Mouse (Mus musculus) frontal cortex, adult 2 months (tissue): ENCODE data around the gene Mcrip2. TPM values are rescaled to one million over a fixed set of nuclear protein-coding genes. Genes with fewer than 3 reads are reported as not detected.

Experiments
- DNase-seq, 2 experiments: peaks; one replicate each; pipeline ENCODE4 v3.0.0; 2022; ENCODE audit warnings: low spot score in 1 of 2; ENCODE audit errors: extremely low spot score in 1 of 2
- polyA plus RNA-seq: library from polyadenylated mRNA; depleted of rRNA; stranded (reverse); fragments of >200 nt; gene quantifications from 2 replicates; pipeline ENCODE4 v1.2.3, GENCODE M21; 2012; rRNA removed

The Mcrip2 gene
- polyA plus RNA-seq, 1 experiment = 28.8 TPM

DNA sequence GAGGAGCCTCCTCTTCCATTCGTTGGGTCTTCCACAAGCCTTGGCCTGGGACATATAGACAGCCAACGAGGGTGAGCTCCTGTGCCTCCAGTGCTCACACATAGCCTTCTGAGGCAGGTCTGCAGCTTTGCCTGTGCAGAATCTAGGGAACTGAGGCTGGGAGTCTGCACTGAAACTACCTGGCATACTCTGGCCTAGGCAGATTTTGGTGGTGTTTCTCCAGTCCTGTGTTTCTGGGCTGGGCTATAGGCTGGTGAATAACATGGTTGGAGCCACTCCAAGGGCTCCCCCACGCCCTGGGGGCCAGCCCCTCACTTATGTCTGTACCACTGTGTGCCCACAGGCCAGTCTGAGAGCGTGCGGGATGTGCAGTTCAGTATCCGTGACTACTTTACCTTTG is 43.3 kb downstream of the Mcrip2 start:
- DNase-seq = no peak

DNA sequence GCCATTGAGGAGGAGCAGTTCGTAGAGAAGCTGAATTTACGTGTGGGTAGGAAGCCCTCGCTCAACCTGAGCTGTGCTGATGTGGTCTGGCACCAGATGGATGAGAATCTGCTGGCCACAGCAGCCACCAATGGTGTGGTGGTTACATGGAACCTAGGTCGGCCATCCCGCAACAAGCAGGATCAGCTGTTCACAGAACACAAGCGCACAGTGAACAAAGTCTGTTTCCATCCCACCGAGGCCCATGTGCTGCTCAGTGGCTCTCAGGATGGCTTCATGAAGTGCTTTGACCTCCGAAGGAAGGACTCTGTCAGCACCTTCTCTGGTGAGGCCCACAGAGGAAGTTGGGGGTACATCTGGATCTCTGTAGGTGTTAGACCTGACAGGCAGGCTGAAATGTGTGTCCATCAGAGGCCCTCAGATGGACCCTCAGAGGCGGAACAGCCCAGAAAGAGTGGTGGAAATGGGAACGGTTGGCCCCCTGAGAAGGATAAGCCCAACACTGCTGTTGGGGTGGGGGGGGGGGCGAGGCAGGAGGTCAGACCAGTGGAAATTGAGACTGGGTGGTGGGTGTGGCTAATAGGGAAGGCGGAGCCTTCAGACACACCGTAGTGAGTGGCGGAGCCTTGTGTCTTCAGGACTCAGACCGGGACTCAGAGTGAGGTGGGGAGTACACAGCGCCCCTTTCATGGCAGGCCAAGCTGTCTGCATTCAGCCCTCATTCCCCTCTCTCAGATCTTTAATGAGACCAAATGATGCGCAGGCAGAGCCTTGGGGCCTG is 44.0 kb downstream of the Mcrip2 start:
- no peak for DNase-seq

DNA sequence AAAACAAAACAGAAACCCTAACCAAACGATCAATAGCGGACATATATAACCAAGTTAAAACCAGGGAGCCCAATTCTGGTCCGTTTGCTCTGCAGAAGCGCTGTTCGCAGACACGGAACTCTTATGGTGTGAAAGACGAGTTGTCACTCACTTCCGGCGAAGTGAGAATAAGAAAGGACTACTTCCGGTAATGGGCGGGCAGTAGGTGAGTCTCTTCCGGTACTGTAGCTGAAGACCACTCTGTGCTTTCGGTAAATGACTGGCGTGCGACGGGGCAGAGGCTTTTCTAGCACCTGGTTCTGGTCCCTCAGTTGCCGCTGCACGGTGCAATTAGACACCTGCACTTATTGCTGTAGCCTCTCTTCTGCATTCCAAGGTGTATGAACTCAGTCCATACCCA is 45.1 kb downstream of the Mcrip2 start, which contains the start of gene Wdr24:
Gene Wdr24, plus strand, starts transcription at position 176 of the 400 bp plus-strand sequence.
- peak in 1 of 2 experiments; percentile 88 for DNase-seq

DNA sequence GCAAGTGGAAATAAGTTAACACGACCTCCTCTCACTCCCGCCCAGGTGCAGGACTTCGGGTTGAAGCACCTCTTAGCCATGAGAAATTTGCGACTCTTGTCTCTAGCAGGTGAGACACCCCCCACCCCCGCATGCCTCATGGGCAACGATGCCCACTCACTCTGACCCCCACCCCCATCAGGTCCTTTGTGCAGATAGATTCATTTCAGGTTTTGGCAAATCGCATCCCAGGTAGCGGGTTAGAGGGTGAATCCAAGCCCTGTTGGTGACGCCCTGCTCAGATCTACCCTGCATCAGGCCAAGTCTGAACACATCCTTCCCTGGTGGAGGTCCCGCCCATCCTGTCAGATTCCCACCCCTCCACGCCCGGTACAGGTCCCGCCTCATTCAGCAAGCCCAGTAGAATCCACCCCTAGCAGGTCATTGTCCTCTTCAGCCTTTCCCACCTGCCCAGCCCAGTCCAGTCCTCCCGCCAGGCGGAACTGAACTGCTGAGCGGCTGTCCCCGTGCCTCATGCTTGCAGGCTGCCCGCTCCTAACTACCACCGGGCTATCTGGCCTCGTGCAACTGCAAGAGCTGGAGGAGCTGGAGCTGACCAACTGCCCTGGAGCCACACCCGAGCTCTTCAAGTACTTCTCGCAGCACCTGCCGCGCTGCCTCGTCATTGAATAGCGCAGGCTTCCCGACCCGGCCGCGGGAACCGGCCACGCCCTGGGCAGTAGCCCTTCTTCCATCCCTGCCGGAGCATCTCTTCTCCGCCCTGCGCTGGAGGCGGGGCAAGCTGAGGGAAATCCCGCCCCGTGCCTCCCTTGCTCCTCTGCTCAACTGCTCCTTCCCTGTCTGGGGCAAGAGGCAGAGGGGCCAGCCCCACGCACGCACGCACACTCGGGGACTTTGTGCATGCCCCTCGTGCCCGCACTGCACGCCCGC is 49.4 kb downstream of the Mcrip2 start:
- DNase-seq = no peak

DNA sequence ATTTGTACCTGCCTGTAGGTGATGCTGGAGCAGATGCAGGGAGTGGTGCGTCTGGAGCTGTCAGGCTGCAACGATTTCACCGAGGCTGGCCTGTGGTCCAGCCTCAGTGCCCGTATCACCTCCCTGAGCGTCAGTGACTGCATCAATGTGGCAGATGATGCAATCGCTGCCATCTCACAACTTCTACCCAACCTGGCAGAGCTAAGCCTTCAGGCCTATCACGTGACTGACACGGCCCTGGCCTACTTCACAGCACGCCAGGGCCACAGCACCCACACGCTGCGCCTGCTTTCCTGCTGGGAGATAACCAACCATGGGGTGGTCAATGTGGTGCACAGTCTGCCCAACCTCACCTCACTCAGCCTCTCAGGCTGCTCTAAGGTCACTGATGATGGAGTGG is 50.9 kb downstream of the Mcrip2 start:
- DNase-seq = no peak

Other genes starting within 250 kb of the Mcrip2 start
- 330 and 335 TPM in 2 replicates for gene Gng13, start 151.6 kb downstream of the Mcrip2 start, polyA plus RNA-seq
- gene Chtf18, start 141.3 kb downstream of the Mcrip2 start, polyA plus RNA-seq = 2.5 and 2.9 TPM in 2 replicates
- gene Rpusd1, start 141.1 kb downstream of the Mcrip2 start, polyA plus RNA-seq = 98.8 and 117 TPM in 2 replicates
- 0.16 and 0.88 TPM in 2 replicates for gene Mslnl, start 132.7 kb downstream of the Mcrip2 start, polyA plus RNA-seq
- gene Msln, start 114.4 kb downstream of the Mcrip2 start, polyA plus RNA-seq = 2.9 and 3.0 TPM in 2 replicates
- gene Narfl, start 95.0 kb downstream of the Mcrip2 start, polyA plus RNA-seq = 35.9 and 38.5 TPM in 2 replicates
- 223 and 246 TPM in 2 replicates for gene Haghl, start 83.1 kb downstream of the Mcrip2 start, polyA plus RNA-seq
- 0.06 and 0.08 TPM in 2 replicates for gene Ccdc78, start 82.2 kb downstream of the Mcrip2 start, polyA plus RNA-seq
- gene Fam173a, start 75.9 kb downstream of the Mcrip2 start, polyA plus RNA-seq = 158 and 169 TPM in 2 replicates
- 1.4 and 2.0 TPM in 2 replicates for gene AC134908.4, start 73.1 kb downstream of the Mcrip2 start, polyA plus RNA-seq
- gene Metrn, start 71.6 kb downstream of the Mcrip2 start, polyA plus RNA-seq = 159 and 186 TPM in 2 replicates
- gene Fbxl16, start 59.7 kb downstream of the Mcrip2 start, polyA plus RNA-seq = 604 and 691 TPM in 2 replicates
- 34.8 and 40.0 TPM in 2 replicates for gene Wdr24, start 45.1 kb downstream of the Mcrip2 start, polyA plus RNA-seq
- gene Jmjd8, start 39.9 kb downstream of the Mcrip2 start, polyA plus RNA-seq = 65.0 and 65.6 TPM in 2 replicates
- 272 and 292 TPM in 2 replicates for gene Stub1, start 35.4 kb downstream of the Mcrip2 start, polyA plus RNA-seq
- gene Rhbdl1, start 31.5 kb downstream of the Mcrip2 start, polyA plus RNA-seq = 106 and 111 TPM in 2 replicates
- 41.5 and 43.1 TPM in 2 replicates for gene Gm20683, start 27.0 kb downstream of the Mcrip2 start, polyA plus RNA-seq
- 101 and 122 TPM in 2 replicates for gene Rhot2, start 23.9 kb downstream of the Mcrip2 start, polyA plus RNA-seq
- gene Wdr90, start 7.3 kb downstream of the Mcrip2 start, polyA plus RNA-seq = 33.6 and 39.7 TPM in 2 replicates
- 74.9 and 79.9 TPM in 2 replicates for gene Mettl26, start 6.3 kb upstream of the Mcrip2 start, polyA plus RNA-seq
- 0.61 and 0.64 TPM in 2 replicates for gene Wfikkn1, start 12.1 kb upstream of the Mcrip2 start, polyA plus RNA-seq
- gene Rab40c, start 51.0 kb upstream of the Mcrip2 start, polyA plus RNA-seq = 63.6 and 75.2 TPM in 2 replicates
- gene Pigq, start 76.2 kb upstream of the Mcrip2 start, polyA plus RNA-seq = 141 and 146 TPM in 2 replicates
- gene Nhlrc4, start 76.2 kb upstream of the Mcrip2 start, polyA plus RNA-seq = 0.30 and 1.0 TPM in 2 replicates
- gene A930017K11Rik, start 83.8 kb upstream of the Mcrip2 start, polyA plus RNA-seq = 0.40 and 0.54 TPM in 2 replicates
- gene Capn15, start 117.0 kb upstream of the Mcrip2 start, polyA plus RNA-seq = 48.5 and 52.9 TPM in 2 replicates
- 98.1 and 98.7 TPM in 2 replicates for gene Rab11fip3, start 200.8 kb upstream of the Mcrip2 start, polyA plus RNA-seq
- gene Decr2, start 221.6 kb upstream of the Mcrip2 start, polyA plus RNA-seq = 39.6 and 41.5 TPM in 2 replicates
- gene Nme4, start 226.8 kb upstream of the Mcrip2 start, polyA plus RNA-seq = 9.2 and 10.1 TPM in 2 replicates
- 29.7 and 31.4 TPM in 2 replicates for gene Tmem8, start 244.5 kb upstream of the Mcrip2 start, polyA plus RNA-seq